Mouse (Mus musculus) ES-E14 (cell line): Measurements from ENCODE around the gene Pttg1.

Experiments
- CHD2 ChIP-seq: IDR thresholded peaks from 2 replicates; pipeline ENCODE4 v1.6.1; 2014; ENCODE audit warnings: mild to moderate bottlenecking, low read depth, low read length, inconsistent platforms
- HCFC1 ChIP-seq: IDR thresholded peaks from 2 replicates; pipeline ENCODE4 v1.6.1; 2012; ENCODE audit warnings: low read length, inconsistent platforms, borderline replicate concordance; ENCODE audit not compliant: insufficient read depth
- MAFK ChIP-seq: IDR thresholded peaks from 2 replicates; pipeline ENCODE4 v1.6.1; 2014; ENCODE audit warnings: mild to moderate bottlenecking, low read depth, low read length, inconsistent platforms; ENCODE audit not compliant: insufficient read depth
- ZC3H11A ChIP-seq: IDR thresholded peaks from 2 replicates; pipeline ENCODE4 v1.6.1; 2012; ENCODE audit warnings: low read depth, mild to moderate bottlenecking, inconsistent platforms, low read length, borderline replicate concordance
- ZNF384 ChIP-seq: IDR thresholded peaks from 2 replicates; pipeline ENCODE4 v1.6.1; 2012; ENCODE audit warnings: low read depth, low read length, inconsistent platforms

- TF ChIP-seq MAFK (no peak), HCFC1 (no peak), ZC3H11A (no peak), CHD2 (no peak), ZNF384 (no peak)
Observed at GRCm38 (mm10) chr11:43388122-43389097, 37.6 kb downstream of the Pttg1 start.
